Mouse (Mus musculus): Measurements from ENCODE around the gene Olfr272. TPM values are rescaled to one million over a fixed set of nuclear protein-coding genes. Genes with fewer than 3 reads are reported as not detected.

Gene Olfr272
- polyA plus RNA-seq, 1 experiment from 2014 or later = not detected

- H3K9me3 ChIP-seq (replicated peaks; ENCODE audit: control insufficient read depth, low read length) = no peaks in the 10 kb centered on the region
- H3K9ac ChIP-seq (ENCODE audit: low read depth, low read length) = no peak overlapping the region
- H3K27me3 ChIP-seq (ENCODE audit: control insufficient read depth, insufficient read depth, low read length) = no peaks in the 10 kb centered on the region
- ATAC-seq (replicated peaks; ENCODE audit: insufficient number of reproducible peaks, low FRiP score, low TSS enrichment) = no peak
- no peak overlapping the region for H3K4me3 ChIP-seq (ENCODE audit: low read depth, low read length)
- H3K36me3 ChIP-seq (ENCODE audit: control insufficient read depth, insufficient read depth, low read length) = no peaks in the 10 kb centered on the region
- no peak overlapping the region for H3K4me2 ChIP-seq
- H3K4me1 ChIP-seq (ENCODE audit: control insufficient read depth, insufficient read depth, low read length) = no peaks in the 10 kb centered on the region
- H3K27ac ChIP-seq (ENCODE audit: low read depth, low read length) = no peak overlapping the region
- 73% methylated on average over 3 of the region's 3 CpGs for WGBS (ENCODE audit: insufficient replicate concordance)
Measured at GRCm38 (mm10) chr4:52909542-52909941, 9.4 kb downstream of the Olfr272 start.

- Histone ChIP-seq H3K4me1 (ENCODE audit: control insufficient read depth, insufficient read depth, low read length) (no peaks in the 10 kb centered on the region), H3K36me3 (ENCODE audit: control insufficient read depth, insufficient read depth, low read length) (no peaks in the 10 kb centered on the region), H3K27me3 (ENCODE audit: control insufficient read depth, insufficient read depth, low read length) (no peaks in the 10 kb centered on the region), H3K4me3 (ENCODE audit: low read depth, low read length) (no peak overlapping the region), H3K9ac (ENCODE audit: low read depth, low read length) (no peak overlapping the region), H3K9me3 (replicated peaks; ENCODE audit: control insufficient read depth, low read length) (no peaks in the 10 kb centered on the region), H3K27ac (ENCODE audit: low read depth, low read length) (no peak overlapping the region), H3K4me2 (no peak overlapping the region)
- WGBS (ENCODE audit: insufficient replicate concordance) = 87% methylated on average over 9 of the region's 9 CpGs
- ATAC-seq (replicated peaks; ENCODE audit: insufficient number of reproducible peaks, low FRiP score, low TSS enrichment) = no peak
Measured at GRCm38 (mm10) chr4:52864156-52864555, 54.8 kb downstream of the Olfr272 start.

Other genes starting within 250 kb of the Olfr272 start
- gene Olfr275, start 104.6 kb downstream of the Olfr272 start, polyA plus RNA-seq (2014; fragmentation: Nextera tagmentation; extraction: Ambion mirVana) = not detected in 2 replicates
- gene Olfr273, start 59.9 kb downstream of the Olfr272 start, polyA plus RNA-seq (2014; fragmentation: Nextera tagmentation; extraction: Ambion mirVana) = not detected in 2 replicates
- gene Olfr270, start 45.4 kb upstream of the Olfr272 start, polyA plus RNA-seq (2014; fragmentation: Nextera tagmentation; extraction: Ambion mirVana) = not detected in 2 replicates
- not detected in 2 replicates for gene Nipsnap3a, start 70.1 kb upstream of the Olfr272 start, polyA plus RNA-seq (2014; fragmentation: Nextera tagmentation; extraction: Ambion mirVana)
- gene Nipsnap3b, start 92.7 kb upstream of the Olfr272 start, polyA plus RNA-seq (2014; fragmentation: Nextera tagmentation; extraction: Ambion mirVana) = 91.6 and 105 TPM in 2 replicates
- gene Abca1, start 240.7 kb upstream of the Olfr272 start, polyA plus RNA-seq (2014; fragmentation: Nextera tagmentation; extraction: Ambion mirVana) = 2.5 and 2.8 TPM in 2 replicates